Mouse (Mus musculus) E14TG2a.4 (cell line): ENCODE measurements around the gene Susd6.

Source experiments
- CTCF ChIP-seq: conservative IDR thresholded peaks from 2 replicates; pipeline ENCODE4 v1.5.1; 2014; ENCODE audit warnings: low read length
- NANOG ChIP-seq: IDR thresholded peaks from 2 replicates; pipeline ENCODE4 v1.6.1; 2014; ENCODE audit warnings: borderline replicate concordance, low read length, mixed read lengths
- POU5F1 ChIP-seq: IDR thresholded peaks from 2 replicates; pipeline ENCODE4 v1.6.1; 2014; ENCODE audit warnings: low read length, borderline replicate concordance

- TF ChIP-seq CTCF (no peak), POU5F1 (no peak), NANOG (no peak)
These were observed 5.3 kb upstream of the Susd6 start for GRCm38 (mm10) chr12:80785005-80785404.
